Mouse (Mus musculus) heart, postnatal 0 days (tissue): ENCODE data around the gene Zc2hc1c. TPM values are rescaled to one million over a fixed set of nuclear protein-coding genes. Genes with fewer than 3 reads are reported as not detected.
A peak's percentile ranks its signal among the peaks of the same experiment; 100 is the strongest.

Experiments used
- ATAC-seq: fragments of 200-750 bp; cut with Nextera tagmentation; 2 replicates; pipeline ENCODE4 v1.8.0; 2017; ENCODE audit warnings: low read depth, moderate number of reproducible peaks, moderate library complexity; ENCODE audit not compliant: insufficient read depth
- DNase-seq: peaks from one replicate; pipeline ENCODE4 v3.0.0-alpha.2; 2016; ENCODE audit warnings: low spot score
- H3K27ac ChIP-seq: fragments of 300-500 bp; sonication (generic); 2 replicates; pipeline ENCODE4 v1.5.1; 2014; ENCODE audit warnings: low read depth, mild to moderate bottlenecking
- H3K27me3 ChIP-seq: fragments of 300-500 bp; sonication (generic); 2 replicates; pipeline ENCODE4 v1.6.1; 2014; ENCODE audit warnings: low read length, mixed read lengths; ENCODE audit not compliant: control insufficient read depth, insufficient read depth
- H3K36me3 ChIP-seq: fragments of 300-500 bp; sonication (generic); replicated peaks from 2 replicates; pipeline ENCODE4 v1.6.1; 2014; ENCODE audit warnings: low read length, mixed read lengths; ENCODE audit not compliant: control insufficient read depth, insufficient read depth
- H3K4me1 ChIP-seq: fragments of 300-500 bp; sonication (generic); 2 replicates; pipeline ENCODE4 v1.6.1; 2014; ENCODE audit warnings: antibody characterized with exemption; ENCODE audit not compliant: control insufficient read depth, insufficient read depth
- H3K4me2 ChIP-seq: fragments of 300-500 bp; sonication (generic); 2 replicates; pipeline ENCODE4 v1.6.1; 2014; ENCODE audit warnings: low read depth, mild to moderate bottlenecking, low read length, moderate library complexity
- H3K4me3 ChIP-seq: fragments of 300-500 bp; sonication (generic); 2 replicates; pipeline ENCODE4 v1.5.1; 2014; ENCODE audit warnings: low read depth, low read length
- H3K9ac ChIP-seq: fragments of 300-500 bp; sonication (generic); replicated peaks from 2 replicates; pipeline ENCODE4 v1.6.1; 2014; ENCODE audit warnings: low read depth, low read length, mixed read lengths
- H3K9me3 ChIP-seq: fragments of 300-500 bp; sonication (generic); replicated peaks from 2 replicates; pipeline ENCODE4 v1.6.1; 2016; ENCODE audit warnings: low read length; ENCODE audit not compliant: control insufficient read depth
- CTCF ChIP-seq: IDR thresholded peaks from 2 replicates; pipeline ENCODE4 v1.5.1; 2016; ENCODE audit warnings: antibody characterized with exemption, control low read depth, low read depth
- EP300 ChIP-seq: IDR thresholded peaks from 2 replicates; pipeline ENCODE4 v1.6.1; 2016; ENCODE audit warnings: antibody characterized with exemption, low read depth
- WGBS: fragments of 180-500 bp; shearing (Covaris S2); extraction: QIAGEN DNeasy Blood & Tissue Kit; methylation state at CpG from one replicate; pipeline ENCODE4 v1.1.7; 2014; 5-methylcytosine and 5-hydroxymethylcytosine counted together
- microRNA-seq: library from miRNA; unstranded; fragments of <30 nt; microRNA quantifications from one replicate; pipeline ENCODE4, GENCODE M21; 2016
- polyA plus RNA-seq: library from polyadenylated mRNA; unstranded; fragments of >200 nt; fragmentation: Nextera tagmentation; extraction: Ambion mirVana; gene quantifications from 2 replicates; pipeline ENCODE4 v1.2.1, GENCODE M21; 2015
- total RNA-seq: library from RNA; depleted of rRNA; stranded (reverse); fragments of >200 nt; gene quantifications from 2 replicates; pipeline ENCODE4 v1.2.3, GENCODE M21; 2014; ENCODE audit warnings: low replicate concordance; rRNA removed

The Zc2hc1c gene
- total and polyA plus RNA-seq, 2 experiments from 2014 or later = 0.80 to 1.1 TPM

DNA sequence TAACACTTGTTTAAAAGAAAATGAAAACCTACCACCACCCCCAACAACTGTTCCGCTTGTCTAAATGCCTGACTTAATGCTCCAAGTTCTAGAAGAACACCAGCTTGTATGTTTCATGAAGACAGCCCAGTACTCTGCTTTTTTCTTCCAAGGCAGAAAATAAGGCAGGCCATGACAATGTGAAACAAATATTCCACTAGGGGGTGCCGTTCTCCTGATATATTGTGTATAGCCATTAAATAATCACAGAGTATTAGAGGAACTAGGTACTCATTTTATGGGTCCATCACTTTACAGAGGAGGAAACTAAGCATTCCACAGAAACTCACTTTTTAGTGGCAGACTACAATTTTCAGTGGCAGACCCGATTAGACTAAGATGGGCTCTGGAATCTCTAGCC, 58.0 kb downstream of the Zc2hc1c start:
- WGBS = 45% methylated on average over 3 of the region's 3 CpGs
- ATAC-seq (peak; percentile 58; the same call in 1 of the 2 replicates), DNase-seq (peak; percentile 86)

DNA sequence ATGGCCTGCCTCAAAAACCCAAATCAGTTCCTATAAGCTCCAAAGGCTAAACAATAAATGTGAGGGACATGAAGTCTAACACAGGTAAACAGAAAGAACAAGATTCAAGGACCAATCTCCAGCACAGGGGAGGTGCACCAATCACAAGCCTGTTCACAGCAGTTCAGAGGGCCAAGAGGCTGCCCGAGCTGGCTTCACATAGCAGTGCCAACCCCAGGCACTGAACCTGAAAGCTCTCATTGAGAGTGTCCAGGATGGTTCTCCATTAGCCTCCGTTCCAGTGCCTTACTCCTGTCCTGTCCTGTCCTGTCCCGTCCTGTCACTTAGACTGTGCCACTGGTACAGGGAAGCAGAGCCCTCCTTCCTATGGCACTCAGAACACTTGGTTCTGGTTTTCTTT, 58.8 kb downstream of the Zc2hc1c start:
- no peaks in the 10 kb centered on the region for H3K9me3 ChIP-seq
- no peak for DNase-seq
- H3K9ac ChIP-seq = no peak overlapping the region
- H3K27me3 ChIP-seq = no peaks in the 10 kb centered on the region
- no peak overlapping the region for H3K4me3 ChIP-seq
- H3K27ac ChIP-seq = peak overlapping the region; percentile 72
- TF ChIP-seq CTCF = no peak
- TF ChIP-seq EP300 = no peak
- H3K4me1 ChIP-seq = peaks cover 3% of the 10 kb centered on the region; the same call in 1 of the 2 replicates
- H3K4me2 ChIP-seq = no peak overlapping the region; the same call in 1 of the 2 replicates
- WGBS = 70% methylated on average over 3 of the region's 3 CpGs
- peaks cover 44% of the 10 kb centered on the region for H3K36me3 ChIP-seq
- no peak for ATAC-seq

More for the DNA sequence above, 58.0 kb downstream of the Zc2hc1c start:
- Histone ChIP-seq H3K36me3 (peaks cover 48% of the 10 kb centered on the region), H3K4me1 (peaks cover 3% of the 10 kb centered on the region; the same call in 1 of the 2 replicates), H3K9me3 (no peaks in the 10 kb centered on the region), H3K27ac (no peak overlapping the region), H3K9ac (no peak overlapping the region), H3K4me3 (no peak overlapping the region), H3K4me2 (no peak overlapping the region), H3K27me3 (no peaks in the 10 kb centered on the region)
- TF ChIP-seq EP300 (no peak), CTCF (peak; percentile 64)

DNA sequence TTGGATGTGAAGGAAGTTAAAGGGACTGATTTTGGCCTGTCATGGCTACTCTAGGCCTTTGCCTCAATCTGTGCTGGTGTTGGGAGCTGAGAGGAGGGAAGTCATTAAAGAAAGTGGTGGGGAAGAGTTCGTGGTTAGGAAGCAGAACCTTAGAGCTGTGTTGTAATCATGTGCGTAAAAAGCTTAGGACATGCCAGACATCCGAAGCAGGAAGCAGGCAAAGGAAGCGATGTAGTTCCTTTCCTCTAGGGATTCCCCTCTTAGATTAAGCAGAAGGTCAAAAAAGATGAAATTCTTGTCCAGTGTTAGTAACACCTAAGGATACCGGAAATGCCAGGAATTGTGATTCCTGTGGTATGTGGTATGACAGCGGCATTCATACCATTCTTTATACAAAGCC, 59.9 kb downstream of the Zc2hc1c start:
- H3K4me3 ChIP-seq = no peak overlapping the region
- peaks cover 47% of the 10 kb centered on the region for H3K36me3 ChIP-seq
- H3K4me1 ChIP-seq = peaks cover 3% of the 10 kb centered on the region; the same call in 1 of the 2 replicates
- H3K9ac ChIP-seq = no peak overlapping the region
- WGBS = 57% methylated on average over 6 of the region's 6 CpGs
- peak overlapping the region; percentile 72 for H3K27ac ChIP-seq
- H3K4me2 ChIP-seq = no peak overlapping the region
- TF ChIP-seq CTCF (no peak), EP300 (no peak)
- no peaks in the 10 kb centered on the region for H3K27me3 ChIP-seq
- ATAC-seq (peak; percentile 36; the same call in 1 of the 2 replicates), DNase-seq (peak; percentile 70)
- H3K9me3 ChIP-seq = no peaks in the 10 kb centered on the region

Small RNAs within 50 kb of the gene (microRNA-seq; reads per million reads assigned to microRNA genes)
- gene Mir6938 = not detected

Other genes starting within 250 kb of the Zc2hc1c start
- gene Prox2, start 177.8 kb upstream of the Zc2hc1c start, total RNA-seq = 0.08 and 2.0 TPM in 2 replicates
- gene Prox2, start 177.8 kb upstream of the Zc2hc1c start, polyA plus RNA-seq = 1.8 and 1.9 TPM in 2 replicates
- 341 and 343 TPM in 2 replicates for gene Dlst, start 177.8 kb upstream of the Zc2hc1c start, total RNA-seq
- 255 and 269 TPM in 2 replicates for gene Dlst, start 177.8 kb upstream of the Zc2hc1c start, polyA plus RNA-seq
- gene Rps6kl1, start 137.3 kb upstream of the Zc2hc1c start, total RNA-seq = 0.04 and 0.11 TPM in 2 replicates
- gene Rps6kl1, start 137.3 kb upstream of the Zc2hc1c start, polyA plus RNA-seq = 0.95 and 1.1 TPM in 2 replicates
- gene Pgf, start 110.8 kb upstream of the Zc2hc1c start, total RNA-seq = 4.4 and 5.0 TPM in 2 replicates
- 3.6 and 4.0 TPM in 2 replicates for gene Pgf, start 110.8 kb upstream of the Zc2hc1c start, polyA plus RNA-seq
- 54.0 and 106 TPM in 2 replicates for gene Eif2b2, start 69.1 kb upstream of the Zc2hc1c start, total RNA-seq
- gene Eif2b2, start 69.1 kb upstream of the Zc2hc1c start, polyA plus RNA-seq = 48.6 and 49.4 TPM in 2 replicates
- 4.4 and 8.6 TPM in 2 replicates for gene Mlh3, start 18.0 kb upstream of the Zc2hc1c start, total RNA-seq
- gene Mlh3, start 18.0 kb upstream of the Zc2hc1c start, polyA plus RNA-seq = 4.9 and 5.0 TPM in 2 replicates
- gene Acyp1, start 153 bp upstream of the Zc2hc1c start, total RNA-seq = 18.1 and 64.2 TPM in 2 replicates
- gene Acyp1, start 153 bp upstream of the Zc2hc1c start, polyA plus RNA-seq = 59.8 and 72.1 TPM in 2 replicates
- gene Nek9, start 50.8 kb downstream of the Zc2hc1c start, total RNA-seq = 29.2 and 45.2 TPM in 2 replicates
- gene Nek9, start 50.8 kb downstream of the Zc2hc1c start, polyA plus RNA-seq = 12.5 and 14.2 TPM in 2 replicates
- 48.2 and 49.7 TPM in 2 replicates for gene Tmed10, start 86.3 kb downstream of the Zc2hc1c start, total RNA-seq
- gene Tmed10, start 86.3 kb downstream of the Zc2hc1c start, polyA plus RNA-seq = 216 and 218 TPM in 2 replicates
- gene Fos, start 185.3 kb downstream of the Zc2hc1c start, total RNA-seq = 12.8 and 18.5 TPM in 2 replicates
- 1.6 and 2.7 TPM in 2 replicates for gene Fos, start 185.3 kb downstream of the Zc2hc1c start, polyA plus RNA-seq